Mouse (Mus musculus): ENCODE data around the gene Amy2a5. TPM values are rescaled to one million over a fixed set of nuclear protein-coding genes. Genes with fewer than 3 reads are reported as not detected.

Amy2a5 gene
- not detected in 2 replicates for polyA plus RNA-seq (2012)

GRCm38 (mm10) chr3:113258737-113259136, at the start of gene Amy2a5:
Amy2a5 (minus strand) TSS chr3:113258837.

GRCm38 (mm10) chr3:113291349-113291748, 32.7 kb upstream of the Amy2a5 start, which contains the start of gene Amy2a4:
Amy2a4 (minus strand) TSS chr3:113291449.

Other genes with a start within 250 kb of the Amy2a5 start
- gene Amy2a4, start 32.6 kb upstream of the Amy2a5 start, polyA plus RNA-seq (2012) = not detected in 2 replicates
- not detected in 2 replicates for gene Amy2a3, start 65.2 kb upstream of the Amy2a5 start, polyA plus RNA-seq (2012)
- not detected in 2 replicates for gene Amy2a2, start 97.8 kb upstream of the Amy2a5 start, polyA plus RNA-seq (2012)

Measured in megakaryocyte-erythroid progenitor cell, adult 5 weeks (primary cell).